Mouse (Mus musculus): ENCODE measurements around the gene Slc37a1. TPM values are rescaled to one million over a fixed set of nuclear protein-coding genes. Genes with fewer than 3 reads are reported as not detected.

The Slc37a1 gene
- polyA plus RNA-seq, 2 experiments from 2014 or later: 29.9 to 42.6 TPM

- ATAC-seq: peak; percentile 23
Measured at GRCm38 (mm10) chr17:31294363-31295214, 8.0 kb downstream of the Slc37a1 start.

GRCm38 (mm10) chr17:31295215-31295891 is 8.8 kb downstream of the Slc37a1 start:
- peak; percentile 70 for ATAC-seq

GRCm38 (mm10) chr17:31295892-31296781 is 9.5 kb downstream of the Slc37a1 start:
- peak; percentile 64 for ATAC-seq

- ATAC-seq: no peak
Measured at GRCm38 (mm10) chr17:31297521-31297939, 10.9 kb downstream of the Slc37a1 start.

GRCm38 (mm10) chr17:31298419-31299209 is 12.0 kb downstream of the Slc37a1 start:
- no peak for ATAC-seq

GRCm38 (mm10) chr17:31299981-31300380 is 13.4 kb downstream of the Slc37a1 start:
- no peak for ATAC-seq

- ATAC-seq: no peak
Measured at GRCm38 (mm10) chr17:31300736-31301135, 14.1 kb downstream of the Slc37a1 start.

- no peak for ATAC-seq
Measured at GRCm38 (mm10) chr17:31303401-31303800, 16.8 kb downstream of the Slc37a1 start.

GRCm38 (mm10) chr17:31304895-31305775 is 18.5 kb downstream of the Slc37a1 start:
- no peak for ATAC-seq

- no peak for ATAC-seq
Measured at GRCm38 (mm10) chr17:31305776-31306120, 19.2 kb downstream of the Slc37a1 start.

- no peak for ATAC-seq
Measured at GRCm38 (mm10) chr17:31307756-31308155, 21.2 kb downstream of the Slc37a1 start.

GRCm38 (mm10) chr17:31308291-31308816 is 21.8 kb downstream of the Slc37a1 start:
- ATAC-seq: no peak

GRCm38 (mm10) chr17:31309281-31309793 is 22.7 kb downstream of the Slc37a1 start:
- no peak for ATAC-seq

GRCm38 (mm10) chr17:31311047-31311446 is 24.5 kb downstream of the Slc37a1 start:
- no peak for ATAC-seq

- ATAC-seq: no peak
Measured at GRCm38 (mm10) chr17:31312648-31313047, 26.1 kb downstream of the Slc37a1 start.

GRCm38 (mm10) chr17:31315046-31315792 is 28.6 kb downstream of the Slc37a1 start:
- no peak for ATAC-seq

GRCm38 (mm10) chr17:31315993-31316392 is 29.4 kb downstream of the Slc37a1 start:
- ATAC-seq: no peak

- no peak for ATAC-seq
Measured at GRCm38 (mm10) chr17:31316998-31317397, 30.4 kb downstream of the Slc37a1 start.

GRCm38 (mm10) chr17:31317521-31318272 is 31.1 kb downstream of the Slc37a1 start:
- ATAC-seq: no peak

Data from CD4-positive, CD25-positive, alpha-beta regulatory T cell, adult 4 months (primary cell).